Mouse (Mus musculus) megakaryocyte, embryonic 14.5 days (primary cell): ENCODE results near the gene Rec114. TPM values are rescaled to one million over a fixed set of nuclear protein-coding genes. Genes with fewer than 3 reads are reported as not detected.

Experiments
- H3K27me3 ChIP-seq: replicated peaks from 2 replicates; pipeline ENCODE3; 2012; ENCODE audit warnings: inconsistent platforms
- H3K36me3 ChIP-seq: replicated peaks from 2 replicates; pipeline ENCODE3; 2012; ENCODE audit warnings: low read length, inconsistent platforms, mixed read lengths
- H3K4me1 ChIP-seq: 2 replicates; pipeline ENCODE4 v1.6.1; 2012; ENCODE audit warnings: inconsistent platforms
- H3K4me3 ChIP-seq: replicated peaks from 2 replicates; pipeline ENCODE3; 2012; ENCODE audit warnings: moderate library complexity, mild to moderate bottlenecking, inconsistent platforms
- H3K9me3 ChIP-seq: 2 replicates; pipeline ENCODE4 v1.6.1; 2012; ENCODE audit warnings: inconsistent platforms
- FLI1 ChIP-seq: IDR thresholded peaks from 2 replicates; pipeline ENCODE4 v1.6.1; 2012; ENCODE audit warnings: low read length, inconsistent platforms, mixed read lengths
- GATA1 ChIP-seq: IDR thresholded peaks from 3 replicates; pipeline ENCODE4 v1.6.1; 2012; ENCODE audit warnings: mixed read lengths, low read length, inconsistent platforms, borderline replicate concordance
- polyA plus RNA-seq: library from polyadenylated mRNA; stranded (reverse); fragments of >175 nt; gene quantifications from 2 replicates; pipeline ENCODE4 v1.2.3, GENCODE M21; 2012; ENCODE audit warnings: low replicate concordance; ENCODE audit not compliant: insufficient read depth

Rec114 gene
- polyA plus RNA-seq, 1 experiment = not detected

DNA sequence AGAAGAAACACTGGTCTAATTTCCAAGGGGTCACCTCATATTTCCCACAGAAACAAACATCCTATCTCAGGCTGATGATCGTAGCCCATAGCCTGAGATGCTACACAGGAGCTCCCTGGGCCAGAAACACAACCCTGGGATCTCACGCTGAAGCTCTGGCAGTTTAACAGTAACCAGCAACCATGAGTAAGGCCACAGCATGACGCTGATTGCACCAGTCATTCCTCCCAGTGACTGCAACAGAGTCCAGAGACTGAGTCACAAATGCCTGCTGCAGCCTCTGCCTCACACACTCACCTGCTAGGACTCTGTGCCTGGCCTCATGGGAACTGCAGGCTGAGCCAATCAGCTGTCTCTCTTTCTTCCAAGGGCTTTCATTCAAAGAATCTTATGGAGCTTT, 74.7 kb downstream of the Rec114 start:
- TF ChIP-seq GATA1 (no peak), FLI1 (no peak)
- H3K4me1 ChIP-seq = no peaks in the 10 kb centered on the region
- H3K4me3 ChIP-seq = no peak overlapping the region
- peaks cover 38% of the 10 kb centered on the region for H3K36me3 ChIP-seq
- peaks cover 6% of the 10 kb centered on the region for H3K27me3 ChIP-seq
- H3K9me3 ChIP-seq = no peaks in the 10 kb centered on the region

- peaks cover 46% of the 10 kb centered on the region for H3K36me3 ChIP-seq
- TF ChIP-seq FLI1 = no peak
- no peak for TF ChIP-seq GATA1
Observed at GRCm38 (mm10) chr9:58668171-58668570, 75.6 kb downstream of the Rec114 start.

DNA sequence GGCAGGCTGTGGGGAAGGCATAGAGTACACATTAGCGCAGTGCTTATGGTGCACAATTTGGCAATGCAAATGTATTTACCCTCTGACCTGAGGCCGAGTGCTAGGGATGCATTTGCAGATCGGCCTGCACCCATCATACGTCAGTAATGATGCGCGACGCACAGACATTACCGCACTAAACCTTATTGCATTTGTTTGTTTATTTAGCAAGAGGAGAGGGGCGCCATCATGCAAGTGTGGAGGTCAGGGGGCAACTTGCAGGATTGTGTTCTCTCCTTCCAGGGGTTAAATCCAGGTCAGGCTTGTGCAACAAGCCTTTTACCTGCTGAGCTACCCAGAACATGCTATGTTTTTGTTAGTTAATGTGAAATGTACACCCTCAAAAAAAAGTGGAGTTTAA, 76.5 kb downstream of the Rec114 start:
- TF ChIP-seq GATA1 = no peak
- TF ChIP-seq FLI1 = no peak
- Histone ChIP-seq H3K9me3 (no peaks in the 10 kb centered on the region), H3K4me3 (no peak overlapping the region), H3K36me3 (peaks cover 55% of the 10 kb centered on the region), H3K4me1 (no peaks in the 10 kb centered on the region), H3K27me3 (no peaks in the 10 kb centered on the region)

More at GRCm38 (mm10) chr9:58668171-58668570, 75.6 kb downstream of the Rec114 start:
- Histone ChIP-seq H3K4me3 (no peak overlapping the region), H3K27me3 (peaks cover 3% of the 10 kb centered on the region), H3K9me3 (no peaks in the 10 kb centered on the region), H3K4me1 (no peaks in the 10 kb centered on the region)

DNA sequence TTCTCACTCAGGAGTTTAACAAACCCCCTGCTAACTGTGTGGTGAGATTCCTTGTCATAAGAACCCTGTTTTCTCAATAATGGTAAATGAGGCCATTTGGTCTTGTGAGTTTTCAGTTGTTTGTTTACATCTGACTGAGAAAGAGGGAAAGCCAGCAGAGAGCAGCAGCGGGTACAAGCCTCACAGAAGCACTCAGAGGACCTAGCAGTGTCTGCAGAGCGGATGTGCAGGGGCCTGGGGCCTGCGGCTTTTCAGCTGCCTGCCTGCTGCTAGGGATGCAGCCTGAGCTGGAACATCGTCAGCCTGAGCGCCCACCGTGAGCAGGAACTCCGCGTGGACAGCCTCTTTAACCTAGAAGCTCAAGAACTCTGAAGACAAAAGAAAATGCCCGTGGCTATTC, 77.6 kb downstream of the Rec114 start:
- H3K36me3 ChIP-seq = peaks cover 66% of the 10 kb centered on the region
- TF ChIP-seq FLI1 (no peak), GATA1 (no peak)
- no peaks in the 10 kb centered on the region for H3K4me1 ChIP-seq
- no peaks in the 10 kb centered on the region for H3K9me3 ChIP-seq
- no peak overlapping the region for H3K4me3 ChIP-seq
- no peaks in the 10 kb centered on the region for H3K27me3 ChIP-seq

DNA sequence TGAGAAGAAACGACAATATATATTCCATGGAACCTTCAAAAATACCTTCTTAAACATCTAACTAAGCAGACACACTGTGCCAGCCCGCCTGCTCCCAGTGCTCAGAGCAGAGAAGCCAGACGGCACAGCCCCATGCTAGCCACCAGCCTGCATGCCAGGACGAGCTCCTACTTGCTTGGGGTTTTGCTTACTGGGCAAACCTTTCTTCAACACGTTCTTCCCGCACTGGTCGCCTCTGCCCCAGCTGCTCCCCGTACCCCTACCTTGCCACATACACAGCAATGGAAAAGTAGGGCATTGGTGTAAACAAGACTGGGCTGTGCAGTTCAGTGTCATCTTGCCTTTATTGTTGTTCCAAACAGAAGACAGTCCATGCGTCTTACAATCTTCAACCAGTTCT, 78.3 kb downstream of the Rec114 start:
- H3K36me3 ChIP-seq = peaks cover 73% of the 10 kb centered on the region
- no peak overlapping the region for H3K4me3 ChIP-seq
- H3K9me3 ChIP-seq = no peaks in the 10 kb centered on the region
- H3K4me1 ChIP-seq = no peaks in the 10 kb centered on the region
- no peak for TF ChIP-seq GATA1
- TF ChIP-seq FLI1 = no peak
- no peaks in the 10 kb centered on the region for H3K27me3 ChIP-seq

DNA sequence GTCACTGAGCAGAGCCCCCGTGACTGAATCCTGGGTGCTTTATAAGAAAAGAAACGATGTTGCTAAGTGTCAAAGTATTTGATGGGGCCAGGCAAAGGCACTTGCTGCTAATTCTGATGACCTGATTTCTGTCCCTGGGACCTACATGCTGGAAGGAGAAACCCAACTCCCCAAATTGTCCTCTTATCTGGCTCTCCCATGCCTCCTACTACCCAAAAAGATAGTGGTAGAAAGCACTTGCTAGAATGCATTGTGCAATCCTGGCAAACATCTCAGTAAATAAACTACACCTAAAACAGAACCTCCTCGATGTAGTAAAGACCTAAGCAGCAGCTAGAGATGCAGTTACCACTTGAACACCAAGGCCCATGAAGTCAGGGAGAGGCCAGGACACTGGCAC, 81.0 kb downstream of the Rec114 start:
- H3K4me1 ChIP-seq = peaks cover 11% of the 10 kb centered on the region
- no peak overlapping the region for H3K4me3 ChIP-seq
- TF ChIP-seq GATA1 = no peak
- TF ChIP-seq FLI1 = no peak
- no peaks in the 10 kb centered on the region for H3K27me3 ChIP-seq
- peaks cover 93% of the 10 kb centered on the region for H3K36me3 ChIP-seq
- no peaks in the 10 kb centered on the region for H3K9me3 ChIP-seq

DNA sequence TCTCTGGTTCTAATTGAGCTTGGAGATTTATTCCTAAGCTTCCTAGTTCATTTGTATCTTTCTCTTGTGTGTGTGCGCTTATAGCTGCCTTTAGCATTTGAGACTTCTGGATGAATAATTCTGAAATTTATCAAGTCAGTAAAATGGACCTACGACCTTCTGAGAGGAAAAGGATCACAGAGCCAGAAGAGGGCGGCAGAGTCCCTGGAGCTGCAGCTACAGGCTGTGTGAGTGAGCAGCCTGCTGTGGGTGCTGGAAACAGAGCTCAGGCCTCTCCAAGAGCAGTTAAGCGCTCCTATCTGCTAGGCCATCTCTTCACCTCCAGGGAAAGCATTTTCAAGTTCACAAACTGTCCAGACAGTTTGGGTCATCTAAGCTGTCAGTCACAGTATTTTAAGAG, 81.8 kb downstream of the Rec114 start:
- TF ChIP-seq FLI1 (no peak), GATA1 (no peak)
- peaks cover 95% of the 10 kb centered on the region for H3K36me3 ChIP-seq
- H3K9me3 ChIP-seq = no peaks in the 10 kb centered on the region
- no peak overlapping the region for H3K4me3 ChIP-seq
- H3K27me3 ChIP-seq = no peaks in the 10 kb centered on the region
- H3K4me1 ChIP-seq = peaks cover 19% of the 10 kb centered on the region

DNA sequence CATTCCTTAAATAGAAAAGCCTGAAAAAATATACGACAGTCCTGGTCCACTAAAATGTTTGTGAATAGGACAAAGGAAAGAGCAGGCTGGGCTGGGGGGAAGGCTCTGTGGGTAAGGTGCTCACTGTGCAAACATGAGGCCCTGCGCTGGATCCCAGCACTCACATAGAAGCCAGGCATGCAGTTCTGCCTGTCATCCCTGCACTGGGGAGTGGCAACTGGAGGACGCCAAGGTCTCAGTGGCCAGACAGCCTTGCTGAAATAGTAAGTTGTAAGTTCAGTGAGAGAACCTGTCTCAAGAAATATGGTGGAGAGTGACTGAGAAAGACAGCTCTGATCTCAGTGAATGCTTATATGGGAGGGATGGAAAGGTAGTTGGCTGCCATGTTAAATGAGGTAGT, 83.1 kb downstream of the Rec114 start:
- peaks cover 27% of the 10 kb centered on the region for H3K4me1 ChIP-seq
- H3K36me3 ChIP-seq = peaks cover 99% of the 10 kb centered on the region

GRCm38 (mm10) chr9:58659989-58660388, 83.8 kb downstream of the Rec114 start:
- Histone ChIP-seq H3K9me3 (no peaks in the 10 kb centered on the region), H3K36me3 (peaks cover 99% of the 10 kb centered on the region), H3K4me1 (peaks cover 31% of the 10 kb centered on the region), H3K27me3 (no peaks in the 10 kb centered on the region), H3K4me3 (no peak overlapping the region)
- TF ChIP-seq GATA1 = no peak

More for the DNA sequence above, 83.1 kb downstream of the Rec114 start:
- Histone ChIP-seq H3K9me3 (no peaks in the 10 kb centered on the region), H3K4me3 (no peak overlapping the region), H3K27me3 (no peaks in the 10 kb centered on the region)
- TF ChIP-seq GATA1 (no peak), FLI1 (no peak)

DNA sequence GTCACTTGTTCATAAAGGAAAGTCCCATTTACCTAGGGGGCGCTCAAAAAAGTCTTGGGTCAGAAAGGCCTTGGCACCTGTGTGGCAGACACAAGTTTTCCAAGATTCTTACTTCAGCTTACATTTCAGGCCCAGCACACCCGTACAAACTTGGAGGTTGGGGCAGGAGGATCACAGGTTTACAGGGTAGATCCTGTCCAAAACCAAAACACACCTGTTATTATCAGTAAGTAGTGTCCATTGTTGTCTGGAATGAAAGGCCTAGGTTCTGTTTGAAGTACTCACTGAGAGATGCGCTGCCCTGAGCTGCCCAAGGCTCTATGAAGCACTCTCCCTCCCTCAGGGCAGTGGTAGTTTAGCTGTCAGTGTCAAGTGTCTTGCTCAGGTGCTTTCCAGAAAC, 84.4 kb downstream of the Rec114 start:
- peaks cover 31% of the 10 kb centered on the region for H3K4me1 ChIP-seq
- TF ChIP-seq FLI1 (no peak), GATA1 (no peak)
- H3K27me3 ChIP-seq = no peaks in the 10 kb centered on the region
- no peaks in the 10 kb centered on the region for H3K9me3 ChIP-seq
- no peak overlapping the region for H3K4me3 ChIP-seq
- peaks cover 99% of the 10 kb centered on the region for H3K36me3 ChIP-seq

- H3K36me3 ChIP-seq = peaks cover 99% of the 10 kb centered on the region
- H3K4me1 ChIP-seq = peaks cover 31% of the 10 kb centered on the region
- no peaks in the 10 kb centered on the region for H3K27me3 ChIP-seq
- no peak overlapping the region for H3K4me3 ChIP-seq
- TF ChIP-seq GATA1 (no peak), FLI1 (no peak)
- H3K9me3 ChIP-seq = no peaks in the 10 kb centered on the region
Observed at GRCm38 (mm10) chr9:58658596-58659309, 85.0 kb downstream of the Rec114 start.
